Mouse (Mus musculus) left cerebral cortex, postnatal 25 days (tissue): ENCODE measurements around the gene Slc35f6. TPM values are rescaled to one million over a fixed set of nuclear protein-coding genes. Genes with fewer than 3 reads are reported as not detected.

Experiments
- DNase-seq, 2 experiments: peaks; one replicate each; pipeline ENCODE4 v3.0.0; 2022; ENCODE audit warnings: low spot score in 2 of 2, mixed read lengths in 1 of 2
- intact Hi-C: fragments of 180-260 bp; cut with DNase I; formaldehyde crosslinking; loops from one replicate; pipeline ENCODE4 v1.15.1; 2025
- total RNA-seq, 2 experiments: library from RNA; stranded (reverse); gene quantifications; 2 replicates each; pipeline ENCODE4 v1.2.3; 2021

Slc35f6 gene
- total RNA-seq, result 10 to 100 TPM; 40.5 to 40.9 TPM

DNA sequence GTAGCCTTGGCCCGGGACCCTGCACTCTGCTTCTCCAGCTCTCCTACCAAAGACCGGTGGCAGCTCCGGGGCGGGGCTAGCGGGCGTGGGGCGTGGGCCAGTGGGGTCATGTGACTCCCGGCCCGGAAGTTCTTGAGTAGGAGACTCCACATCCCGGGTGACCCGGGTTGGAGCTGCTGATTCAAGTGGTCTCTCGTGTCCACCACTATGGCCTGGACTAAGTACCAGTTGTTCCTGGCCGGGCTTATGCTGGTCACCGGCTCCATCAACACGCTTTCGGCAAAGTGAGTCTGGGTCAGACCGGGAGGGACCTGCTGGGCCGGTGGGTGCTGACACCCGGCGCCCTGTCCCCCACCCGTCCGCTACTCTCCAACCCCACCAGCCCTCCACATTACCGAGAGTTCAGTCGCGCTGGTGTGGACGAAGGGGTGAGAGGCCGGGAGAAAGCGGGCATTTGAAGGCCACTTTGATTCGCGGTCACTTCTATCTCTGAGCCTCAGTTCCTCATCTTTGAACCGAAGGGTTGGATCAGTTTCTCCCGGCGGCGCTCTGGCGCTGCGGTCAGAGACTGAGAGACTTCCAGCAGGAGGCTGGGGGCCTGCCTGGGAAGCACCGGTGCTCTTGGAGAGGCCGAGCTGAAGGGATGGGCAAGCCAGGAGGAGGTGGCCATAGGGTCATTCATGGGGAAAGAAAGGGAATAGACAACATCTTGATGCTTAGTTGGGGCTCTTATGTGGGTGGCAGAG lies at the start of gene Slc35f6:
Gene Slc35f6 (plus strand): TSS at position 119 of the 746 bp plus-strand sequence.
- intact Hi-C loops, result no loop called here
- DNase-seq, result peak; percentile 92 to 97

GRCm38 (mm10) chr5:30601397-30601796 lies 46.3 kb upstream of the Slc35f6 start:
- no peak for DNase-seq

DNA sequence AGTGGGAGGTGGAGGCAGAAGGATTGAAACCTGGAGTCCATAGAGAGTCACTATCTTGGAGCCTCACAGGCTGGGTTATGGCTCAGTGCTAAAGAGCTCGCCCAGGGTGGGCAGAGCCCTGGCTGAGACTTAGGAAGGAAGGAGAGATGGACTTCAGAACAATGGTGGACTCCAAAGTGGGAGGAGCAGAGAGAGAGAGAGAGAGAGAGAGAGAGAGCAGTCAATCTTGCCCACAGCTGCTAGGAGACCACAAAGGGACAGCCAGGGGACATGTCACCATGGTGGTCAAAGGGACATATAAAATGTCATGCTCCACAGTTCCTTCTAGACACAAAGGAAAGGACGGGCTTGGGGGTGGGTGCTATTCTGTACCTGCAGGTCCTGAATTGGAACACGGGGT lies 44.5 kb upstream of the Slc35f6 start:
- DNase-seq, result no peak
- intact Hi-C loops, result no loop called here

More at GRCm38 (mm10) chr5:30601397-30601796, 46.3 kb upstream of the Slc35f6 start:
- intact Hi-C loops, result no loop called here

DNA sequence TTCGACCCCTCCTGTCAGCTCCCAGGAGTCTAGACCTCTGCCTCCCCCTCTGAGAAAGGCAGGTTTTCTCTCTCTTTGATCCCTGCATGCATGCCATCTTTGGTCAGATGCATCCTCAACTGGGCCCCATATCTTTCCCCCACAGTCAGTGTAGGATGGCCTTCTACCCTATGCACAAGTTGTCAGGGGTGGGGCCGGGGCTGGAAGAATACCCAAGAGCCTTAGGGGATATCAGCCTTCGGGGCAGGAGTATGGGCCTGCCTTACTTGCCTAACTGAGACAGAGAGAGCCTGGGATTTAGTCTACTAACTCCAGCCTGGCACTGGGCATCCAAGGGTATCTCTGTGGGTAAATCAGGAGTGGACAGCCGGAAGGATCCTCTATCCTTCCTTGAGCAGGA lies 43.8 kb upstream of the Slc35f6 start:
- intact Hi-C loops, result no loop called here
- no peak for DNase-seq

DNA sequence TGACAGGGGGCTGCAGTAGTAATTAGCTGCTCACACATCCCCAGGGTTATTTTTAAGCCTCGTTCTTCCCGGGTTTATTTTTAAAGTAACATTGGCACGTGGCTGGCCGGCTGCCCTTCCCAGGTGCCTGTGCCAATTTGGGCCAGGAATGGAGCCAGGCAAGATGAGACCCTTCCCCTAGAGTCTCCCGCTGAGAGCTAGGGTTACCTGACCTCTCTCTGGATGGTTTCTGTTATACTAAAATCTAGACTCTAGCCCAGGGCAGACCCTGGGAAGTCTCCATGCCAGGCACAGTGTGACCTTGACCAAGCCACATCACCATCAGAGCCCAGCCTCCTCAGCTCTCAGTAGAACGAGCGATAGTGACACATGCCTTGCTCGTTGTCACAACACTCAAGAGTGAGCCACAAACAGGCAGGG lies 43.0 kb upstream of the Slc35f6 start:
- intact Hi-C loops, result no loop called here

DNA sequence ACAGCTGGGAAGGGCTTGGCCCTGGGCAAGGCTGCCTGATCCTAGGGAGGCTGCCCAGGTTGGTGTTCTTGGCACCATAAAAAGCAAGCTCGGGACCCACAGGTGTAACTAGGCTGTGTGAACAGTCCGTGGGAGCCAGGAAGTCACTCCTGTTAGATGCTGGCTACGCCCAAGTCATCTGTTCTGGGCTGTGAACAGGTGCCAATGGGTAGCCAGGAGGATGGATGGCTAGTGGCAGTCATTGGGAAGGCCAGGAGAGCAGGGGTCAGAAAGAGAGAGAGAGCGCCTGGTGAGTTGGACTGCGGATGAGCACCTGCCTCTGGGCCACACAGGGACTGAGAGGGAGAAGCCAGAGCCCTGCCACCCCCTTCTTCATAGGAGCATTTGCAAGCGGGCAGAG lies 42.1 kb upstream of the Slc35f6 start:
- intact Hi-C loops, result no loop called here
- no peak for DNase-seq

More for the DNA sequence above, 43.0 kb upstream of the Slc35f6 start:
- no peak for DNase-seq

DNA sequence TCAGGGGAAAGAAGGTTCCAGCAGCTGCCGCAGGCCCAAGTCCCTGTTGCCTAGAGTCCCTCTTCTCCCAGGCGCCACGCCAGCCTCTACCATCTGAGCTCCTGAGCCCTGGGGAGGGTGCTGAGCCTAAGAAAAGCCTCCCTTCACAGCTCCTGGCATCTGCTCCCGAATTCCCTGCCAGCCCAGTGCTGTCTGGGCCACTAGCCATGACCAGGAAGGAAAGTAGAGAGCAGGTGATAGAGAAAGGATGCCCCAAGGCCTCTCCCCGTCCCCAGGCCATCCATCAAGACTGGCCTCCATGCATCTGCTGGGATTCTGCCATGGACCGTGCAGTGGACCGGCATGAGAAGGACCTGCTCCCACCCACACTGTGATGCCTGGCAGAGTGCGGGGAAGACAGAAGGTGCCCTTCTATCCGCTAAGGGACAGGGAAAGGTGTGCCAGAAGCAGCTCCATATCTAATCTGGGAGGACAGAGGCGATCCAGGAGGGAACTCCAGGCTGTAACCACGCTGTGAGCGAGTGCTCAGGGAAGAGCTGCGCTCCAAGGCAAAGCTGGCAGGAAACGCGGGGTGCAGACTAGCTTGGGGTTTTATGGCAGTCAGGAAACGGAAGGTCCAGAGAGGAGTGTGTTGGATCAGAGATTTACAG lies 41.2 kb upstream of the Slc35f6 start:
- intact Hi-C loops, result no loop called here
- DNase-seq, result peak; percentile 67 to 94

GRCm38 (mm10) chr5:30609094-30609493 lies 38.6 kb upstream of the Slc35f6 start:
- intact Hi-C loops, result no loop called here
- DNase-seq, result no peak

GRCm38 (mm10) chr5:30609918-30610645 lies 37.7 kb upstream of the Slc35f6 start:
- intact Hi-C loops, result no loop called here
- no peak for DNase-seq

- intact Hi-C loops, result no loop called here
- no peak for DNase-seq
Observed at GRCm38 (mm10) chr5:30611091-30611490, 36.6 kb upstream of the Slc35f6 start.

GRCm38 (mm10) chr5:30611689-30612088 lies 36.0 kb upstream of the Slc35f6 start:
- intact Hi-C loops, result no loop called here
- no peak for DNase-seq

GRCm38 (mm10) chr5:30612575-30612974 lies 35.2 kb upstream of the Slc35f6 start:
- no peak for DNase-seq
- intact Hi-C loops, result no loop called here

DNA sequence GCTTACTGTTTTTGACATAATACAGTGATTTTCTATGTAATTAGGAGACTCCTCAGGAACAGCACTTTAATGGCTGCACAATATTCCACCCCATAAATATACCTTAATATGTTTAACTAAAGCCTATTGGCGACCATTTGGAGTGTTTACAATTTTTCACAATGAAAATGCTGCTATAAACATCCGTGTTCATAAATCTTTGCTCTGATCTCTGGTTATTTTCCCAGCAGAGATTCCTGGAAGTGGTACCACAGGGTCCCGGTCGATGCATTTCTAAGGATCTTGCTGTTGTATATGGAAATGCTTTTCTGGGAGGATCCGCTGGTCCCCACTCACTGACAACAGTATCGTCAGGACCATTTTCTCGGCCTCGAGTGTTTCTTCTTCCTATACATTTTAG lies 34.5 kb upstream of the Slc35f6 start:
- intact Hi-C loops, result no loop called here
- DNase-seq, result no peak

DNA sequence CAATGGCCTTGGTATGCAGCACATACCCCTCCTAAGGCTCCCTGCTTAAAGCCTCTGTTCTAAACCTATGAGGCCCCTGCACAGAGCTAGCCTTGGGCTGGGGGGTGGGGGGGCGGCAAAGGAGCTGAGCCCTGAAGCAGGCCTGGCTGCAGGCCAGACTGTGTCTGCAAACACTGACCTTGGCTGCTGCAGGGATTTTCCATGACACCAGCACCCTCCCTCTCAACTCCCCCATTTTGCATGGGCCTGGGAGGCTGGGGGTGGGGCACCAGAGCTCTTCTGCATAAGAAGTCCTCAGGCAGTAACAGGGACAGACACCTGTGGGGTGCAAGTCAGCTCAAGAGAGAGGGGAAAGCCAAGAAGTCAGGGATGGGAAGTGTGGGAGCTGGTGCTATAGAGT lies 33.5 kb upstream of the Slc35f6 start:
- DNase-seq, result no peak
- intact Hi-C loops, result no loop called here

DNA sequence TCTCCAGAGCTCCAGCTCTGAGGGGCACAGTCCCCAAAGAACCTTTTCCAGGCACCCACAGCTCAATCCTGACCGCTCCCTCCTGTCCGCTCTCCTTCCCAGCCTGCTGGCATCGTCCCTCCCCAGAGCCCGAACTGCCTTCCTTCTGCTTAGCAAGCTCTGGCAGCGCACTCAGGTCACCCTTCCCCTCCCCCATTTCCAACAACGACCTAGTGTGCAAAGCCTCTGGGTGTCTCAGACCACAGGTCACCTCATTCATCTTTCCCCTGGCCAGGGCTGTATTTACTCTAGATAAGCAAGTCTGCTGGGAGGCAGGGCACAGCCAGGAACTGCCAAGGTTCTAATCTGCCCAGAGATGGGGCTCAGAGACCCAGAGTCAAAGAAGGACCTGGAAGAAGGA lies 32.3 kb upstream of the Slc35f6 start:
- no peak for DNase-seq
- intact Hi-C loops, result no loop called here

DNA sequence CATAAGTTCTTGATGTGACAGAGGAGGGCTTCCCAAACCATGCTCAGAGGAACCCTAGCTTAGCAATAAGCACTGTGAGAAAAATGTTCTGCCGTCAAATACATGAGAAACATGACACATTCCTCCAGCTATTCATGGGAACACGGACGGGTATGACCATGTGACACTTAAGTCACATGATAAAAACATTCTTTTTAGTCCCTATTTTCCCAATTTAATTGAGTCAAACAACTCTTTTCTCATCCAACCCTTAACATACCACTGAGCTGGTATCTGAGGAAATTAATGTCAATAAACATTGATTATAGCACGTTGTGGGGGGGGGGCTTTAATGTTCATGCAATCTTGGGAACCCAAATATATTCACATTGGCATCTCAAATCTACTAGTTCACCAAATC lies 31.9 kb upstream of the Slc35f6 start:
- intact Hi-C loops, result no loop called here
- DNase-seq, result no peak

- intact Hi-C loops, result no loop called here
Observed at GRCm38 (mm10) chr5:30616644-30617043, 31.1 kb upstream of the Slc35f6 start.

GRCm38 (mm10) chr5:30617357-30617756 lies 30.4 kb upstream of the Slc35f6 start:
- intact Hi-C loops, result no loop called here
- DNase-seq, result no peak

More at GRCm38 (mm10) chr5:30616644-30617043, 31.1 kb upstream of the Slc35f6 start:
- no peak for DNase-seq

DNA sequence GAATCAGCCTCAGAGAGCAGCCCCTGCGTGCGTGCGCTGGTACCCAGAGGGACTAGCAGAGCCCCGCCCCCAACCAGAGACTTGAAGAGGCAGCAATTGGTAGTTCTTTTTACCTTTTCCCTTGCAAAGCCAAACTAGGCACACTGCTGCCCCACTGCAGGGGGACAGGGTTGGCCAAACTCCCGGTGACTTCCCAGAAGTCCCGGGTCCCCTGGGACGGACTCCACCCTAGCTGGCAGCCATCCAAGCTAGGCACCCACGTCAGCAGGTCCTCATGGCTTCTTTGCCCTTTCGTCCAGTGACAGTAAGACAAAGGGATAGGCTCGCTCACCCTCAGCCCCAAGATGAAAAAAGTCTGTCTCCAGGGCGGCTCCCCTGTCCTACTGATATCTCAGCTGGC lies 29.9 kb upstream of the Slc35f6 start:
- intact Hi-C loops, result no loop called here
- no peak for DNase-seq

- DNase-seq, result no peak
- intact Hi-C loops, result no loop called here
Observed at GRCm38 (mm10) chr5:30618376-30619003, 29.2 kb upstream of the Slc35f6 start.
